Mouse (Mus musculus) layer of hippocampus, postnatal 10 days (tissue): ENCODE measurements around the gene Ndufv1. TPM values are rescaled to one million over a fixed set of nuclear protein-coding genes. Genes with fewer than 3 reads are reported as not detected.
"Not testable (repeated sequence)": the region's sequence is repeated elsewhere in the genome, so short reads cannot be mapped to it uniquely, and the experiment has no call there.

ENCODE experiments used
- DNase-seq, 2 experiments: peaks; one replicate each; pipeline ENCODE4 v3.0.0; 2021; ENCODE audit warnings: low spot score in 2 of 2
- total RNA-seq, 2 experiments: library from RNA; stranded (reverse); gene quantifications; 2 replicates each; pipeline ENCODE4 v1.2.3; 2021

The Ndufv1 gene
- total RNA-seq, 2 experiments from 2014 or later: 197 to 207 TPM

DNA sequence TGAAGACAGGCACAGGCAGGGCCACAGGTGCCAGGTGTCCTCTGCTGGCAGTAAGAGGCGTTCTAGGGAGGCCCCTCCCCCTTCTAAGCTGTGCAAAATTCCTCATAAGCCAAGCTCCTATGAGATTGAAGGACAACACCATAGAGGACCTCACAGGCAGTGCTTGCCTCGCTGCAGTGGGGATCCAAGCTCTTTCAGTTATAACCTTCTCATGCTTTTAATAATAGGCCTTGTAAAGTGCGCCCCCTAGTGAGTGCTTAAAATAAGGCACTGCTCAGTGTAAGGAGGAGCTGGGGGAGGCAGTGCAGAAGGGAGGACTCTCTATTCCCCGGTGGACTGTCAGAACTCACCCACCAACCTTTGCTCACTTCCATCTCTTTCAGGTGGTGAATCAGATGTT, 32.3 kb downstream of the Ndufv1 start:
- peak; percentile 82 to 85 for DNase-seq

DNA sequence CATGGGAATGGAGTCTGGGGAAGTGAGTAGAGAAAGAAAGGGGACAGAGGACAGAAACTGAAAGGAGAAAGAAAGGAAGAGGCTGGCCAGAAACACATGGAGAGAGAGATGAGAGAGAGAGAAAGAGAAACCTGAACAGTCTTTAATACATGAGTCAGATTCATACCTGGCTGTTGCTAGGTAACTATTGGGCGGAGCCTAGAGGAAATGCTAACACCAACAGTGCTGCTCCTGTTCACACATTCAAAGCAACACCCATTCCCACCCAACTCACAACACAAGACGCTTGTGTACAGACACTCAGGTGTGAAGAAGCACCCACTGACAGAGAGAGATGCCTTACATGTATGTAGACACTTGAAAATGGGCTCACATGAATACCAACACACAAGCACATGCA, 36.7 kb downstream of the Ndufv1 start:
- DNase-seq: no peak

DNA sequence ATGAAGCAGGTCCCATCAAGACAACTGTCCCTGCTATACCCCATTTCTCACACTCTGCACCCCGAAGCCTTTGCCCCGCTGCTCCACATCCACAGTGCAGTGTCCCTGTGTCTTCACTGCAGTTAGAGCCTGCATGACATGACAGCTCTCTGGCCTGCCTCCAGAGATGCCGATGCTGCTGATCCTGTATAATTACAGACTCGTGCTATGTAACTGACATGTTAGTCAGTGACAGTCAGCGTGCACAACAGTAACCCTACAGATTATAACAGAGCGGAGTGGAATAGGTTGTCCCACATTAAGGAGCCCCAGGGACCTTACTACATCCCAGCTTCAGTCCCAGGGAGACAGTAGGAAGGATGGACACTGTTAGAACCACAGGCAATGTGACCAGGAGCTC, 38.0 kb downstream of the Ndufv1 start:
- DNase-seq: not testable (repeated sequence)

DNA sequence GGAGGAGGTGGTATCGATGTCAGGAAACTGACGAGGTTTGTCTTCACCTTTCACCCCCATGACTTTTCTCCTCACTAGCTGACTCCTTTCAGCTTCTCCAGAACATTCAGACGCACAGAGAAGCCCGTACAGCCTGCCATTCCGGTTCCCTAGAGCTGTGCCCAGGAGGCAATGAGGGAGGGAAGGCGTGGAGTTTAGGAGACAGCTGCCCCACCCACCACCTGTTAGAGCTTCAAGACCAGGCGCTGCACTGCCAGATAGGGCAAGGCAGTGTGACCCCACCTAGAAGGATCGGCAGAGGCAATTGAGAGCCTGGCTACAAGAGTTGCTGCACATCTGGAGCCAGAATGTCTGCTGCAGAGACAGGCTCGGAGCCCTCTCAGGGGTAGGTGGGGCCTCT, 40.4 kb downstream of the Ndufv1 start, which contains the start of gene Aldh3b2:
Aldh3b2 (plus strand) TSS at position 100 of the 400 bp plus-strand sequence.
- DNase-seq: no peak

DNA sequence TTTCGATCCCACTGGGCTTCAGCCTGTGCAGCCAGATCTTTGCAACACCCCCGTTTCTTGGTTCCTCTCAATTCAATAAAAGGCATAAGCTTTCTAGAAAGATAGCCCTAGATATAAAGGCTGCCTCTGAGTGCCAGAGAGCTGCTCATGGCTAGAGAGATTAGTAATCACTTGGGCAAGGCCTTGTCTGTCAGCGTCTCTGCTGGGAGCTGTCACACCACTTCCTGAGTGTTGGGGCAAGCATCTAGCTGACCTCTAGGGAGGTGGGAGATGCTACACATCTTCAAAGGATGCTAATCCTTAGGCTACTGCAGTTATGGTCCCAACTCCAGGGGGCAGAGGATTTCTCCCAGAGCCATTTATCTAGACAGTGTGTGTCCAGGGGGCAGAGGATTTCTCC, 45.3 kb downstream of the Ndufv1 start:
- no peak for DNase-seq

DNA sequence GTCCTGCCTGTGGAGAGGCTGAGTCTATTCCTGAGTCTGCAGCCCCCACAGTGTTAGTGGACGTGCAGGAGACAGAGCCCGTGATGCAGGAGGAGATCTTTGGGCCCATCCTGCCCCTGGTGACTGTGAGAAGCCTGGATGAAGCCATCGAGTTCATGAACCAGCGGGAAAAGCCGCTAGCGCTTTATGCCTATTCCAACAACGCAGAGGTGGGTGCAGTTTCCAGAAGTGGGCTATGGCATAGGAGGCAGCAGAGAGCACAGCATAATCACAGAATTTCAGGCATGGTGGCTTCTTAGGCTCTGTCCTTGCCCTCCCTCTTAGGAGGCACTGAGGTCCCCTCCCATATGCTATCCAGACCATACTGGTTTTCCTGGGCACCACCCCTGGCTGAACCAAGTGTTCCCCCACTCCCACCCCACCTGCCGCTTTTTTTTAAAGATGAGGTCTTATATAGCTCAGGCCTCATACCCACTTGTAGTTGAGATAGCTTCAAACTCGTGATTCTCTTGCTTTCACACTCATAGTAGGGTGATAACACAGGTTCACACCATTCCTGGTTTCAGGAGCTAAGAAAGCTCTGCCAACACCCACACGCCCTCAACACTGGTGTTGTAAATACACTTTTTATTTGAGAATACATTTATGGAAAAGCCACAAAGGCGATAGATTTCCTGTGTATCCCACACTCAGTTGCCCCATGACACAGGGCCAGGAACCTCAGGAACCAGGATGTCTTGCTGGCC, 46.1 kb downstream of the Ndufv1 start:
- DNase-seq: no peak

GRCm38 (mm10) chr19:3964030-3964429, 48.6 kb downstream of the Ndufv1 start:
- DNase-seq: no peak

DNA sequence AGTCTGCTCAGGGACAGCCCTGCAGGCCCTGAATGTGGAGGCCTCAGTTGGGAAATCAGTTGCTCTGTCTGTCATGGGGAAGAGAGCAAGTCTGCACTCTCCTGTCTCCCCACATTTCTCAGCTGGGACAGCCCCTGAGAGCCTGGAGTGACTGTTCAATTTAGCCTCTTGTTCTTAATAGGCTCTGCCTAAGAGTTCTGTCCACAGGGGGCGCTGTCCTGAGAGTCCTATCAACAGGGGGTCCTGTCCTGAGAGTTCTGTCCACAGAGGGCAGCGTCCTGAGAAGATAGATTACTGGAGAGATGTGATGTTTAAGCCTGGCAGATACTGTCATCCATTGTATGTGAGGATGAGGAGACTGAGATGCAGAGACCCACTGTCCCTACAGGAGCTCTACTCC, 50.1 kb downstream of the Ndufv1 start:
- DNase-seq: peak in 1 of 2 experiments; percentile 23

GRCm38 (mm10) chr19:3961805-3962204, 50.8 kb downstream of the Ndufv1 start:
- DNase-seq: not testable (repeated sequence)

DNA sequence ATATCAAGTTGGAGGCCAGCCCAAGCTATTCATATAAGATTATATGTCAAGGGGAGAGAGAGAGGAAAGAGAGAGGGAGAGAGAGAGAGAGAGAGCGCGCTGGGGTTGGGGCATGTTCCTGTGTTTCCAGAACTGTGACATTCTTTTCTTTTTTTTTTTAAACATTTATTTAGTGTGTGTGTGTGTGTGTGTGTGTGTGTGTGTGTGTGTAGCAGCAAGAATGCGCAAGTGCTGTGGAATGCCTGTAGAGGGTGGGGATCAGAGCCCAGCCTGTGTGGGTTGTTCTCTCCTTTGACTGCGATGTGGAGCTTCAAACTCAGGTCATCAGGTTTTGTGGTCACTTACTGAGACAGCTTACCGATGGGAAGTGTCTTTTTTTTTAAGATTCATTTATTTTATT, 52.4 kb downstream of the Ndufv1 start:
- no peak for DNase-seq

DNA sequence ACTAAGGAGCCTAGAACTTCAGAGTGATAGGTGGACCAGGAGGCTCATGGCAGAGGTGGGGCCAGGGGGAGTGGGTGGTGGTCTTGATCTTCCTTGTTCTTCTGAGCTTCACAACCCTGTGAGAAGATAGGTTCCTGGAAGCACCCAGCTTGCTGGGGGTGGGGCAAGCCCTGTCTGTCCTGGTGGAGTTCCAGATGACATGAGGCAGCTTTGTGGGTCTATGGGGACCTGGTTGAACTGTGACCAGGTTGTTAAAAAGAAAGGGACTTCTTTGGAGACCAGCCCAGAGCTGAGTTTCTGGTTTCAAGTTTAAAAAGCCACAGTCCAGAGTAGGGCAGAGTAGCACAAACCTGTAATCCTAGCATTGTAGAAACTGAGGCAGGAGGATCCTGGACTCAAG, 53.6 kb downstream of the Ndufv1 start:
- DNase-seq: no peak

DNA sequence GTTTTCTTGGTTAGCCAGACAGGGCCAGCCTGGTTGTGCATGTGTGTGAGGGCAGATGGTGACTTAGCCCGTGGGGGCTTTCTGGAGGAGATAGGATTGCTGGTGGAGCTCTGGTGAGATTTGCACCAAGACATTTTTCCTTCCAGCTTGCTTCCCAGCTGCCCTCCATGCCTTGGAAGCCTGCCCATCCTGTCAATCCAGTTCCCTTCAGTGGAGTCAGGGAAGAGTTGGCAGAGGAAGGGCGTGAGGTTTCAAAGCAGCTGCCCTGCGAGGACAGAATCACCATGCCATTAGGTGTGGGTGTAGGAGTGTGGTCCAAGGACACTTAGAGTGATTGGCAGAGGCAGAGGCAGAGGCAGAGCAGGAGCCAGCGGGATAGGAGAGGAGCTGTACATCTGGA, 54.1 kb downstream of the Ndufv1 start, which contains the start of gene Aldh3b3:
Aldh3b3 (plus strand) TSS at position 176 of the 400 bp plus-strand sequence.
- DNase-seq: peak; percentile 24 to 34

Other genes starting within 250 kb of the Ndufv1 start
- 10 to 100 TPM; 72.9 to 76.9 TPM for gene Kmt5b, start 245.4 kb downstream of the Ndufv1 start, total RNA-seq
- gene Chka, start 161.0 kb downstream of the Ndufv1 start, total RNA-seq: 100 to 1,000 TPM in 1 of 2 experiments, 10 to 100 TPM in 1; 98.1 to 104 TPM
- gene Tcirg1, start 105.7 kb downstream of the Ndufv1 start, total RNA-seq: 10 to 100 TPM; 19.1 to 26.0 TPM
- gene Ndufs8, start 100.0 kb downstream of the Ndufv1 start, total RNA-seq: 100 to 1,000 TPM; 134 to 139 TPM
- gene Aldh3b1, start 83.0 kb downstream of the Ndufv1 start, total RNA-seq: 1 to 10 TPM; 1.3 to 1.7 TPM
- gene Unc93b1, start 77.6 kb downstream of the Ndufv1 start, total RNA-seq: 10 to 100 TPM; 13.9 to 20.7 TPM
- gene Aldh3b3, start 54.2 kb downstream of the Ndufv1 start, total RNA-seq: not detected
- 1 to 10 TPM; 1.3 to 1.4 TPM for gene Aldh3b2, start 40.5 kb downstream of the Ndufv1 start, total RNA-seq
- gene Acy3, start 26.2 kb downstream of the Ndufv1 start, total RNA-seq: 1 to 10 TPM; 1.9 to 2.2 TPM
- gene Tbx10, start 20.1 kb downstream of the Ndufv1 start, total RNA-seq: not detected
- 1 to 10 TPM; 9.0 to 9.4 TPM for gene Nudt8, start 12.2 kb downstream of the Ndufv1 start, total RNA-seq
- gene Gm49405, start 12.2 kb downstream of the Ndufv1 start, total RNA-seq: 1 to 10 TPM; 1.7 TPM
- 1 to 10 TPM; 2.9 to 3.3 TPM for gene Doc2g, start 9.5 kb downstream of the Ndufv1 start, total RNA-seq
- gene Gstp1, start 25.2 kb upstream of the Ndufv1 start, total RNA-seq: 100 to 1,000 TPM; 263 to 285 TPM
- gene Gstp2, start 33.2 kb upstream of the Ndufv1 start, total RNA-seq: 10 to 100 TPM; 18.5 to 23.6 TPM
- gene Gstp3, start 46.8 kb upstream of the Ndufv1 start, total RNA-seq: not detected
- gene Cabp2, start 68.8 kb upstream of the Ndufv1 start, total RNA-seq: not detected
- gene Cdk2ap2, start 84.4 kb upstream of the Ndufv1 start, total RNA-seq: 10 to 100 TPM; 21.5 to 23.6 TPM
- gene Pitpnm1, start 87.2 kb upstream of the Ndufv1 start, total RNA-seq: 100 to 1,000 TPM; 178 to 201 TPM
- 10 to 100 TPM; 74.6 to 76.5 TPM for gene Aip, start 113.1 kb upstream of the Ndufv1 start, total RNA-seq
- gene Gpr152, start 127.0 kb upstream of the Ndufv1 start, total RNA-seq: not detected
- gene Cabp4, start 131.2 kb upstream of the Ndufv1 start, total RNA-seq: under 1 TPM in 1 of 2 experiments, not detected in 1; 0.30 TPM
- gene Coro1b, start 135.8 kb upstream of the Ndufv1 start, total RNA-seq: 10 to 100 TPM; 82.0 to 88.5 TPM
- 1 to 10 TPM; 1.3 to 2.5 TPM for gene Ptprcap, start 140.8 kb upstream of the Ndufv1 start, total RNA-seq
- 10 to 100 TPM; 31.6 to 39.9 TPM for gene Rps6kb2, start 150.5 kb upstream of the Ndufv1 start, total RNA-seq
- 1 to 10 TPM; 3.0 to 3.6 TPM for gene Carns1, start 162.7 kb upstream of the Ndufv1 start, total RNA-seq
- 1 to 10 TPM; 1.6 to 2.1 TPM for gene Tbc1d10c, start 178.5 kb upstream of the Ndufv1 start, total RNA-seq
- gene Ppp1ca, start 179.3 kb upstream of the Ndufv1 start, total RNA-seq: 100 to 1,000 TPM; 295 to 307 TPM
- 1 to 10 TPM; 8.0 to 8.9 TPM for gene Rad9a, start 188.9 kb upstream of the Ndufv1 start, total RNA-seq
- gene Clcf1, start 201.4 kb upstream of the Ndufv1 start, total RNA-seq: under 1 TPM; 0.36 to 0.75 TPM
- gene AC109138.7, start 201.6 kb upstream of the Ndufv1 start, total RNA-seq: not detected
- 10 to 100 TPM; 14.4 to 15.8 TPM for gene Pold4, start 219.1 kb upstream of the Ndufv1 start, total RNA-seq